Mouse (Mus musculus): ENCODE data around the gene Espn.

DNA sequence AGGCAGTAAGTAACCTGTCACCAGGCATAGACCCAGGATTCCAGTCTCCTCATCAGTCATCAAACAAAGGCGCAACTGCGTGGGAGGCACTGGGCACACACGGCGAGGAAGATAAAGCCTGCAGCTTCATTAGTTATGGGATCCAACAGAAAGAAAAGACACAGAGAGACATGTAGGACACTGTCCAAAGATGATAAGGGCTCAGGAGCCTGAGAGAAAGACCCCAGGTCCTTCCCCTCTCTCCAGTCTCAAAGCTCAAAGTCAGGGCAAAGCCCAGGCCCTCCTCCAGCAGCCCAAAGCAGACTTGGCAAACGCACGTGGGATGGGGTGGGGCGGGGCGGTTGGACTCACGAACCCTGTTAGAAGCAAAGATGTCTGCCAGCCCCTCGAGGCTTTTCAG is 6.7 kb downstream of the Espn start:
- no peak for TF ChIP-seq POLR2A (IDR thresholded peaks at IDR 0.05; ENCODE audit: borderline replicate concordance, extremely low read depth, insufficient read depth, insufficient read length, poor library complexity, severe bottlenecking)
- no peak for TF ChIP-seq CTCF (IDR thresholded peaks at IDR 0.05; ENCODE audit: borderline replicate concordance, extremely low read depth, insufficient read depth, insufficient read length)

Data from brain, embryonic 14.5 days (tissue).